Mouse (Mus musculus): ENCODE data around the gene Ugt2a1.
"Not testable (repeated sequence)": the region's sequence is repeated elsewhere in the genome, so short reads cannot be mapped to it uniquely, and the experiment has no call there.

The Ugt2a1 gene

GRCm38 (mm10) chr5:87490771-87491170, at the start of gene Ugt2a1:
Gene Ugt2a1, minus strand, starts transcription at chr5:87490871.
- no peak for DNase-seq

GRCm38 (mm10) chr5:87538111-87538510, 47.4 kb upstream of the Ugt2a1 start, which contains the start of gene Sult1b1:
Gene Sult1b1, minus strand, starts transcription at chr5:87538195.
- DNase-seq, result no peak

GRCm38 (mm10) chr5:87535994-87536644, 45.4 kb upstream of the Ugt2a1 start:
- DNase-seq, result peak; percentile 8

GRCm38 (mm10) chr5:87532288-87532687, 41.6 kb upstream of the Ugt2a1 start:
- DNase-seq, result no peak

- DNase-seq, result not testable (repeated sequence)
Observed at GRCm38 (mm10) chr5:87523561-87523960, 32.9 kb upstream of the Ugt2a1 start.

- no peak for DNase-seq
Observed at GRCm38 (mm10) chr5:87505776-87506458, 15.2 kb upstream of the Ugt2a1 start.

- DNase-seq, result no peak
Observed at GRCm38 (mm10) chr5:87502687-87503086, 12.0 kb upstream of the Ugt2a1 start.

GRCm38 (mm10) chr5:87499341-87499740, 8.7 kb upstream of the Ugt2a1 start:
- no peak for DNase-seq

GRCm38 (mm10) chr5:87498936-87499335, 8.3 kb upstream of the Ugt2a1 start:
- DNase-seq, result no peak

- not testable (repeated sequence) for DNase-seq
Observed at GRCm38 (mm10) chr5:87486706-87487105, 4.0 kb downstream of the Ugt2a1 start, which contains the start of gene Gm43638. Gene Gm43638, minus strand, starts transcription at chr5:87486806.

GRCm38 (mm10) chr5:87482160-87482559, 8.5 kb downstream of the Ugt2a1 start, which contains the start of gene Ugt2a2:
Gene Ugt2a2, minus strand, starts transcription at chr5:87482260.
- DNase-seq, result no peak

GRCm38 (mm10) chr5:87458810-87459209, 31.9 kb downstream of the Ugt2a1 start:
- no peak for DNase-seq

GRCm38 (mm10) chr5:87457701-87458100, 33.0 kb downstream of the Ugt2a1 start:
- DNase-seq, result no peak

GRCm38 (mm10) chr5:87456216-87456850, 34.3 kb downstream of the Ugt2a1 start:
- DNase-seq, result no peak

- no peak for DNase-seq
Observed at GRCm38 (mm10) chr5:87455519-87455918, 35.2 kb downstream of the Ugt2a1 start.

GRCm38 (mm10) chr5:87452514-87452913, 38.2 kb downstream of the Ugt2a1 start:
- not testable (repeated sequence) for DNase-seq

- no peak for DNase-seq
Observed at GRCm38 (mm10) chr5:87436264-87436663, 54.4 kb downstream of the Ugt2a1 start.

GRCm38 (mm10) chr5:87425676-87426075, 65.0 kb downstream of the Ugt2a1 start:
- no peak for DNase-seq

GRCm38 (mm10) chr5:87424041-87424440, 66.6 kb downstream of the Ugt2a1 start, which contains the start of gene Ugt2b38:
Gene Ugt2b38, minus strand, starts transcription at chr5:87424203.
- not testable (repeated sequence) for DNase-seq
